Mouse (Mus musculus) telencephalon, adult 2 months (tissue): ENCODE results near the gene Tomm40.

Source experiments
- DNase-seq: peaks from one replicate; pipeline ENCODE4 v3.0.0-alpha.2; 2011; ENCODE audit warnings: low read depth, low spot score

Gene Tomm40

GRCm38 (mm10) chr7:19744590-19745385 lies 29.6 kb upstream of the Tomm40 start:
- DNase-seq, result no peak

DNA sequence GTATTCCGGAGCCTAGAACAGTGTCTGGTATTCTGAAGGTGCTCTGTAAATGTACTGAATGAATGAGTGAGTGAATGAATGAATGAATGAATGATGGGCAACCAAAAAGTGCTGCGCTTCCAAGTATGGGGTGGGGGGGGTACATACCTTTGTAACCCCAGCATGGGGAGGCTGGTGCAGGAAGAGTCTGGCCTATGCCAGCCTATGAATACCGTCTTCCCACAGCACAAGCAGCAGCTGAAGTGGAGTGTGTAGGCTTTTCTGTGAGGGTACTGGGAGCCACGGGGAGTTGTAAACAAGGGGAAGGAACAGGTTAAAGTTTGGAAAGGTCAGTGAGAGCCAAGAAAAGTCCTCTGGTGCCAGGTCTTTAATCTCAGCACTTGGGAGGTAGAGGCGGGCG lies 28.6 kb upstream of the Tomm40 start:
- DNase-seq, result no peak

DNA sequence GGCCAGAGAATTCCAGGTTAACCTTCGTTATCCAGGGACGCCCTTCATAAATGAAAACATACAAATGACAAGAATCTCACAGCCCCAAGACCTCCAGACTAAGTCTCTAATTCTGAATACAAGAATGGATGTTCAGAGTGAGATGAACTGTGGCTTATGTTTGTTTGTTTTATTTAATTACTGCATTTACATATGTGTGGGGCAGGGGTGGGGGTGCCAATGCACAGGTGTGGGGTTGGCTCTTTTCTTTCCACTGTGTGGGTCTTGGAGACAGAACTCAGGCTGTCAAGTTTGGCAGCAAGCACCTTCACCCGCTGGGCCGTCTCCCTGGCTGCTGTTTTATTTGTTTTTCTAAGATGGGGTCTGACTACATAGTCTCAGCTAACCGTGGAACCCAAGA lies 27.2 kb upstream of the Tomm40 start:
- no peak for DNase-seq

- no peak for DNase-seq
Measured at GRCm38 (mm10) chr7:19741329-19742031, 26.2 kb upstream of the Tomm40 start.

- DNase-seq, result no peak
Measured at GRCm38 (mm10) chr7:19740269-19740668, 25.0 kb upstream of the Tomm40 start.

DNA sequence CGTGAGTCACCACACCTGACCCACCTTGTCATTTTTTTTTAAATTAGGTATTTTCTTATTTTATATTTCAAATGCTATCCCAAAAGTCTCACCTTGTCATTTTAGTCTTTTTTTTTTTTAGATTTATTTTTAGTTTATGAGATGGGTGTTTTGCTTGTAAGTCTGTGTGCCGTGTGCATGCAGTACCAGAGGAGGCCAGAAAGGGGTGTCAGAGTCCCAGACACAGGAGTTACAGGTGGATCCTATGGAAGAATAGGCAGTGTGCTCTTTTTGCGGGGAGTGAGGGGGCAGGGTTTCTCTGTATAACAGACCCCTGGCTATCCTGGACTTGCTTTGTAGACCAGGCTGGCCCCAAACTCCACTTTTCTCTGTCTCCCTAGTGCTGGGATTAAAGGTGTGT lies 23.5 kb upstream of the Tomm40 start:
- no peak for DNase-seq

GRCm38 (mm10) chr7:19736389-19737057 lies 21.3 kb upstream of the Tomm40 start:
- DNase-seq, result no peak

DNA sequence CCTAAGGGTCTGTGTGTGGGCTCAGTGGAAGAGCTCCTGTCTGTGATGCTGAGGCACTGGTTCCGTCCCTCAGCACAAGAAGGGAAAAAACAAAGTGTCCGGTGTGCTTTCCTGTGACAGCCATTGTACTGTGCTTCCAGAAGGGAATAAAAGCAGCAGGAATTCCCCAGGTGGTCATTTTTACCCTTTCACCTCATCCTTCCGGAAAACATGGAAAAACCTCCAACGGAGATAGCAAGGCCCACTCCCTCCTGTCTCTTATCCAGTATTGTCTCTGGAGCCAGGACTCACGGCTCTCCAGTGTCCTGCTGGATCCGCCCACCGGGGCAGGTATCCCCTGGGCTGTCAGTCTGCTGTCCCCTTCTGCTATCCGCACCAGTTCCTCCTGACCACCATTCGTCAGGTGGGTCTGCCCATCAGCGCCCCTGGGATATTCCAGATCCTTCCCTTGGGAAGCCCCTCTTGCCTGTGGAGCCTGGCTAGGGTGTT lies 19.0 kb upstream of the Tomm40 start:
- DNase-seq, result no peak

- DNase-seq, result no peak
Measured at GRCm38 (mm10) chr7:19726541-19726940, 11.3 kb upstream of the Tomm40 start.

- DNase-seq, result no peak
Measured at GRCm38 (mm10) chr7:19724167-19724566, 8.9 kb upstream of the Tomm40 start.

GRCm38 (mm10) chr7:19722754-19723195 lies 7.5 kb upstream of the Tomm40 start:
- DNase-seq, result no peak

- no peak for DNase-seq
Measured at GRCm38 (mm10) chr7:19719200-19719599, 4.0 kb upstream of the Tomm40 start.

DNA sequence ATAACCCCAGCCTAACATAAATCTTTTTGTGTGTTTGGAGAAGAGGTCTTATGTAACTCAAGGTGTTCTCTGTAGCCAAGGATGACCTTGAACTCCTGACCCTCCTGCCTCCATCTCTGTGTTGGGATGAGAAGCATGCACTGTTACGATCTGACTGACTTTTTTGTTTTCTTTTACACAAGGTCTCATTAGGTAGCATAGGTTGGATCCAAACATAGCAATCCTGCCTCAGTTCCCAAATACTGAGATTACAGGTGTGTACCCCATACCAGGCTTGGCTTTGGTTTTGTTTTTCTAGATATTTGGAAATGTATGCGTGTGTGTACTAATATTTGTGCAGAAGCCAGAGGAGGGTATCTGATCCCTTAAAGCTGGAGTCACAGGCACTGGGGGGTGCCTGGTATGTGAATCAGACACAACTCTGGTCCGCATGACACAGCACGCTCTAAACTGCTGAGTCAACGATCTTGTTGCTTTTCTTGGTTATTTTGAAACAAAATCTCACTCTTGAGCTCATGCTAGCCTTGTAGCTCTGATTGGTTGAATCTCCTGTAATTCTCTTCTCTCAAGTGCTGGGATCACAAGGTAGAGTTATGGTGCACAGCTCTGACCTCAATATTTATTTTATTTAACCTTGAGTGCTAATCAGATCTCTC lies 3.2 kb upstream of the Tomm40 start:
- no peak for DNase-seq

DNA sequence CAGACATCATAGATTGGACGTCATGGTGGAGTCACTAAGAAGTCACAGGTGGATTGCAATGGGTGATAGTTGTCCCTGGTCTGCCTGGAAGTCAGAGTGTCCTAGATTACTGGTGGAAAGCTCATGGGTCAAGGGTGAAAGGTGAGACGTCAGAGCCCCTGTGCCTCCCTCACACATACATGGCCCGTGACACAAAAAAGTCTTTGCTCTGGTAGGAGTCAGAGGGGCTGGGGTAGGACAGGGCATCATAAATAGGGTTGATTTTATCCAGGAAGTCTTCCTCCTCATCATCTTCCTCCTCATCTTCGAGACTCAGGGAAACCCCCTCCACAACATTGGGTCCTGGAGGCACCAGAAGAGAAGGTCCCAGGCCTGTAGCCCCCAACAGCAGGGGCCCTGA lies 2.1 kb upstream of the Tomm40 start:
- no peak for DNase-seq

DNA sequence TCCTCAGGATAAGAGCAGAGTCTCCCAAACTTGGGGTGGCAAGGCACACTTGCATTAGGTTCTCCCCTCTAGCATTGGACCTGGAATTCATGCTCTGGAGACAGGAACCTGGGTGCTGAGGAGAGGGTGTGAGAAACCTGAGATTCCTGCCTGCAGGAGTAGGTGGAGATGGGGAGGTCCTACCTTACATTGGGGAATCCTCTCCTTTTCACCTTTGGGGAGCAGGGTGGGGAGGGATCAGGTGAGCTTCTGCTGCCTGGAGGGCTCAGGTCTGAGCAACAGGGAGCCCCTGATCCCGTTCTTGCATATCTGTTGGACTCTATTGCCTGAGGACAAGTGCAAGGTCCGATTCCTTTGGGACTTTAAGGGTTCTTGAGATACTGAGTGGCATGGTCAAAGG lies 1.6 kb upstream of the Tomm40 start:
- no peak for DNase-seq

DNA sequence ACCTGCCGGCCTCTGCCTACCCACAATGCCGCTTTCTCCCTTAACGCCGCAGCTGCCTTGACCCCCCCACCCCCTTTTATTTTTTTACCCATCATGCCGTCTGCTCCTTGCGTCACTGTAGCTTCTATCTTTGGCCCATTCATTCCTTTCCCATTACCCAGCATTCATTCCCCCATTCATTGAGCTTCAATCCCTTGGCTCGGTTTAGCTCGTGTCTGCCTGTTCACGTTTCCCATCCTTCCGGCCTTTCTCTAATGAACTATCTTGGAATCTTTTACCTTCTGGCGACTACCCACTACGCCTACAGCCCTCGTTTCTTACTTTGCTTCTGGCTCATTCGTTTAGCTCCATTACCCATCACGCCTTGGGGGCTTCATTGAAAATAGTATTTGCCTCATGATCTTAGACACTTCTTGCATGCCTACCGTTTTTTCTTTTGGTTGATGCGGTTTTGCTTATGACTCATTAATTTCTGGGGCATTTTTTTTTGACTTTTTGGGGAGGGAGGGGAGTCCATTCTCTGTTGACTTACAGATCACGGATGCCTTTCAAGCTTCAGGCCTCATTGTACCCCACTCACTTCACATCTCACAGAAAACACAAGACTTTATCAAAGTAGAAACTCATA lies 931 bp upstream of the Tomm40 start:
- no peak for DNase-seq

DNA sequence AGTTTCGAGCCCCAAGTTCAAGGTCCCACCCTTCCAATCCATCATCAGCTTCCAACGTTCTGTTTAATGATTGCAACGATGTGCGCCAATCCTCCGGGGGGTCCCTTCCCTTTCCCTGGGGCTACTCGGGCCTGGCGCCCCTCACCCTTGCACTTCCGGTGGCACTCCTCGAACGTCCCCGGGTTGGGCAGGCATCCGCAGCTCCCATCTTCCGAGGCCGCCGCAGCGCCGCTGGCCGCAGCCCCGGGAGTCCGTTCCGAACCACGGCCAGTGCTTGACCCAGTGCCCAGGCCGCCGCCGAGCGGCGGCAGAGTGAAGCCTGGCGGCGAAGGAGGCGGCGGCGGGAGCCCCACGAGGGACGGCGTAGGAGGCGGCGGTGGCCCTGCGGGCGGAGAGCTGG lies 402 bp downstream of the Tomm40 start:
- no peak for DNase-seq

DNA sequence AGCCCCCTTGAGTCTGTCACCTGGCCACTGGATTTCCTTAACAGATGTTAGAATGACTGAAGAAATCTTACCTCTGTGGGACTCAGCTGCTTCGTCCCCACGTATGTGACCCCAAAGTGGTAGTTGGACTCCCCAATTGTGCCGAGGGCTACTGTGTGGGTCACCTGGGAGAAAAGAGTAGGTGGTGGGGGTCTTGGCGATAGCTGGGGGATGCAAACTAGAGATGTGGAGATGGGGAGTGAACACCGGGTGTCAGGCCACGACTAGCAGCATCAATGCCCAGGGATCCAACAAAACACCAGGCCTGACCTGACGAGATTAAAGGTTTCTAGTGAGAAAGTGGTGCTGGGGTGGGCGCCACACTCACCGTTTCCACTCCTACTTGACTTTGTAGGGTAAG lies 1.6 kb downstream of the Tomm40 start:
- DNase-seq, result no peak

GRCm38 (mm10) chr7:19713196-19713595 lies 2.0 kb downstream of the Tomm40 start:
- no peak for DNase-seq

DNA sequence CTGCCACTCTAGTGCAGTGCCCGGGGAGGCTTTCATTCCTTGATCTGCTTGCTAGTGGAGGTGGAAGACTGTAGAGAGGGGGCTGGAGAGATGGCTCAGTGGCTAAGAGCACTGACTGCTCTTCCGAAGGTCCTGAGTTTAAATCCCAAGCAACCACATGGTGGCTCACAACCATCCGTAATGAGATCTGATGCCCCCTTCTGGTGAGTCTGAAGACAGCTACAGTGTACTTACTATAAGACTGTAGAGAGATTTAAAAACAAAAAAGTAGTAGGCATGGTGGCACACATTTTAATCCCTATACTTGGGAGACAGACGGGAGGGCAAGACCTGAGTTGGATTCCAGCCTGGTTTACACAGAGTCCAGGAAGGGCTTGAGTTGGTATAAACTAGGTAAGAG lies 2.8 kb downstream of the Tomm40 start:
- no peak for DNase-seq

GRCm38 (mm10) chr7:19710650-19711049 lies 4.6 kb downstream of the Tomm40 start:
- DNase-seq, result no peak
